Mouse (Mus musculus): ENCODE data around the gene Arrdc1.

GRCm38 (mm10) chr2:24914762-24915161, 20.3 kb downstream of the Arrdc1 start:
- TF ChIP-seq CTCF (IDR thresholded peaks at IDR 0.05; ENCODE audit: insufficient read depth, low read depth, low read length): no peak
- no peak for TF ChIP-seq POLR2A (IDR thresholded peaks at IDR 0.05; ENCODE audit: insufficient read depth, low read depth, low read length)
